Mouse (Mus musculus): ENCODE results near the gene Gm20388.

DNA sequence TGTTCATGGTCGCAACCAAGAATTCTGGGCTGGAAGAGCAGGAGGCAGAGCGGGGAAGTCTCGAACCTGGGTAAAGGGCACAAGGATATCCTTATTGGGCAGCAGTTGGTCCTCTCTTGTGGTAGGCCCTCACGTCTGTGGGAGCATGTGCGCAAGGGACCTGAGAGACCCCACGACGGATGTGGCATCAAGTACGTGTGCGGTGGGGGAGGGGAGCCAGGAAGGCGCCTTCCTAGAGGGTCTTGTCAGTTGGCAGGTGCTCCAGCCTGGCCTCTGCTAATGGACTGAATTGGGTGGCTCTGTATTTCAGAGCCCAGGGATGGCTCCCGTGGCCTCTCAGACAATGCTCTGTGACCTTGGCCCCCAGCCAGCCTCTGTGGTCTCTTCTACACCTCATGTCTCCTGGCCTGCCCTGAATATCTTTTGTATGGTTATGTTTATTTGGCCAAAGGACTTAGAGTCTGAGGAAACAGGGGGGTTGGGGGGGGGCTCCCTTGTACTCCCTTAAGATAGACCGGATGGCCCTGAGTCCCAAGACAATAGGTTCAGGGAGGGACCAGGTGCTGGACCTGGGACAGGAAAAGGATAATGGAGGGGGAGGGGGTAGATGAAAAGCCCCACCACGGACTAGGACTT lies 563.2 kb downstream of the Gm20388 start:
- TF ChIP-seq CTCF (IDR thresholded peaks at IDR 0.05; ENCODE audit: control insufficient read depth, insufficient read depth, low read length) (no peak), POLR2A (IDR thresholded peaks at IDR 0.05; ENCODE audit: borderline replicate concordance, control insufficient read depth, low read depth, low read length) (no peak)

Measured in bone marrow, adult 2 months (tissue).